9 mouse cellular contexts compared by ENCODE assay signal in genomic region chr11:116329314-116330210, GRCm38 (mm10). TPM values are rescaled to one million over a fixed set of nuclear protein-coding genes. Genes with fewer than 3 reads are reported as not detected.
A peak's percentile ranks its signal among the peaks of the same experiment; 100 is the strongest.
DNase-seq lines count a peak whose midpoint lies in the region; ATAC-seq lines count a peak whose summit lies in the region.
"Had no signal": no experiment of that assay in that cellular context is flagged by ENCODE, and none has a peak within 500 bp of the region (broad histone marks: within the 10 kb centered on the region; RNA-seq: fewer than 3 reads in every experiment).

No protein-coding gene starts in this region.

- H3K27me3 ChIP-seq in forebrain, embryonic 12.5 days, result peaks cover 25% of the 10 kb centered on the region
- H3K27me3 ChIP-seq in neural tube, embryonic 13.5 days, result peaks cover 18% of the 10 kb centered on the region

- ATAC-seq in forebrain, embryonic 12.5 days (ENCODE audit: low FRiP score), result peak; percentile 77
- ATAC-seq in neural tube, embryonic 13.5 days (ENCODE audit: low read depth), result peak; percentile 66
- ATAC-seq in frontal cortex, adult (ENCODE audit: low TSS enrichment), result no peak

- intact Hi-C loops in left cerebral cortex, postnatal 4 days (cut with DNase I), result no loop called here
- intact Hi-C loops in left cerebral cortex, postnatal 25 days (cut with DNase I), result no loop called here

- 32% methylated on average over 18 of the region's 18 CpGs for WGBS in forebrain, embryonic 12.5 days
- WGBS in neural tube, embryonic 13.5 days, result 35% methylated on average over 18 of the region's 18 CpGs

- H3K4me1 ChIP-seq in forebrain, embryonic 12.5 days, result peaks cover 59% of the 10 kb centered on the region
- peaks cover 61% of the 10 kb centered on the region for H3K4me1 ChIP-seq in neural tube, embryonic 13.5 days (replicated peaks)

- peak overlapping the region; percentile 42; the same call in 1 of the 2 replicates for H3K9ac ChIP-seq in forebrain, embryonic 12.5 days
- peak overlapping the region; percentile 27; the same call in 1 of the 2 replicates for H3K9ac ChIP-seq in neural tube, embryonic 13.5 days
- H3K9ac ChIP-seq: heart, embryonic 15.5 days had no signal

- H3K4me3 ChIP-seq in forebrain, embryonic 12.5 days (replicated peaks), result no peak overlapping the region
- no peak overlapping the region for H3K4me3 ChIP-seq in neural tube, embryonic 13.5 days
- H3K4me3 ChIP-seq: heart, embryonic 15.5 days had no signal

- H3K36me3 ChIP-seq in forebrain, embryonic 12.5 days (replicated peaks), result no peaks in the 10 kb centered on the region
- no peaks in the 10 kb centered on the region for H3K36me3 ChIP-seq in neural tube, embryonic 13.5 days
- H3K36me3 ChIP-seq: heart, embryonic 15.5 days had no signal

- peak overlapping the region; percentile 90 for H3K27ac ChIP-seq in forebrain, embryonic 12.5 days
- H3K27ac ChIP-seq in neural tube, embryonic 13.5 days (replicated peaks), result peak overlapping the region; percentile 83
- H3K27ac ChIP-seq: heart, embryonic 15.5 days had no signal

- 0 out of 2 replicates have a peak overlapping the region, but pooled peaks have one; percentile 1 for H3K4me2 ChIP-seq in forebrain, embryonic 12.5 days
- no peak overlapping the region for H3K4me2 ChIP-seq in neural tube, embryonic 13.5 days
- H3K4me2 ChIP-seq: heart, embryonic 15.5 days had no signal

- no peaks in the 10 kb centered on the region for H3K9me3 ChIP-seq in forebrain, embryonic 12.5 days
- H3K9me3 ChIP-seq in neural tube, embryonic 13.5 days, result no peaks in the 10 kb centered on the region
- H3K9me3 ChIP-seq: heart, embryonic 15.5 days had no signal

- DNase-seq in left cerebral cortex, postnatal 4 days, result peak; percentile 90
- DNase-seq in left cerebral cortex, postnatal 25 days (ENCODE audit: low spot score in 2 of 2), result no peak
- DNase-seq in kidney, postnatal 4 days, result peak; percentile 74 to 81
- no peak for DNase-seq in layer of hippocampus, adult 9-10 months (ENCODE audit: low spot score)
- no peak for DNase-seq in yolk sac, embryonic 10.5 days (ENCODE audit: low spot score)

RNA-seq across cellular contexts. Expression of gene Foxj1, which starts 5.6 kb away (rescaled TPM):
- total RNA-seq in left cerebral cortex, postnatal 4 days (2021), result 1 to 10 TPM; 6.6 to 9.3 TPM
- total RNA-seq in left cerebral cortex, postnatal 25 days (2021), result 1 to 10 TPM; 4.8 to 6.3 TPM
- polyA plus RNA-seq in forebrain, embryonic 12.5 days (2016; fragmentation: Nextera tagmentation; extraction: Ambion mirVana), result 10.3 and 14.3 TPM in 2 replicates
- polyA plus RNA-seq in neural tube, embryonic 13.5 days (2015; fragmentation: Nextera tagmentation; extraction: Ambion mirVana), result 7.8 and 8.1 TPM in 2 replicates

RNA-seq across cellular contexts. Expression of gene Exoc7, which starts 22.5 kb away (rescaled TPM):
- 100 to 1,000 TPM; 112 to 117 TPM for total RNA-seq in left cerebral cortex, postnatal 4 days (2021)
- 10 to 100 TPM; 95.7 to 97.4 TPM for total RNA-seq in left cerebral cortex, postnatal 25 days (2021)
- 73.3 and 78.8 TPM in 2 replicates for polyA plus RNA-seq in forebrain, embryonic 12.5 days (2016; fragmentation: Nextera tagmentation; extraction: Ambion mirVana)
- 81.5 and 88.7 TPM in 2 replicates for polyA plus RNA-seq in neural tube, embryonic 13.5 days (2015; fragmentation: Nextera tagmentation; extraction: Ambion mirVana)

RNA-seq across cellular contexts. Expression of gene Galr2, which starts 48.8 kb away (rescaled TPM):
- under 1 TPM; 0.18 to 0.20 TPM for total RNA-seq in left cerebral cortex, postnatal 4 days (2021)
- not detected for total RNA-seq in left cerebral cortex, postnatal 25 days (2021)
- 0.19 and 0.46 TPM in 2 replicates for polyA plus RNA-seq in forebrain, embryonic 12.5 days (2016; fragmentation: Nextera tagmentation; extraction: Ambion mirVana)
- polyA plus RNA-seq in neural tube, embryonic 13.5 days (2015; fragmentation: Nextera tagmentation; extraction: Ambion mirVana), result 1.1 and 1.2 TPM in 2 replicates

RNA-seq across cellular contexts. Expression of gene Srp68, which starts 55.5 kb away (rescaled TPM):
- 10 to 100 TPM; 53.2 to 57.1 TPM for total RNA-seq in left cerebral cortex, postnatal 4 days (2021)
- 10 to 100 TPM; 65.8 to 69.8 TPM for total RNA-seq in left cerebral cortex, postnatal 25 days (2021)
- polyA plus RNA-seq in forebrain, embryonic 12.5 days (2016; fragmentation: Nextera tagmentation; extraction: Ambion mirVana), result 84.8 and 86.5 TPM in 2 replicates
- polyA plus RNA-seq in neural tube, embryonic 13.5 days (2015; fragmentation: Nextera tagmentation; extraction: Ambion mirVana), result 64.0 and 64.4 TPM in 2 replicates

Comparison
In these comparisons a context has a peak if more than half of its experiments do, and no peak if none do; other contexts are left out.
1. DNase-seq: peak in left cerebral cortex, postnatal 4 days (single experiment) and kidney, postnatal 4 days (2 of 2); none in left cerebral cortex, postnatal 25 days (0 of 2), layer of hippocampus, adult 9-10 months (single experiment) and yolk sac, embryonic 10.5 days (single experiment).